Mouse (Mus musculus): Measurements from ENCODE around the gene Vrk2.

The Vrk2 gene

DNA sequence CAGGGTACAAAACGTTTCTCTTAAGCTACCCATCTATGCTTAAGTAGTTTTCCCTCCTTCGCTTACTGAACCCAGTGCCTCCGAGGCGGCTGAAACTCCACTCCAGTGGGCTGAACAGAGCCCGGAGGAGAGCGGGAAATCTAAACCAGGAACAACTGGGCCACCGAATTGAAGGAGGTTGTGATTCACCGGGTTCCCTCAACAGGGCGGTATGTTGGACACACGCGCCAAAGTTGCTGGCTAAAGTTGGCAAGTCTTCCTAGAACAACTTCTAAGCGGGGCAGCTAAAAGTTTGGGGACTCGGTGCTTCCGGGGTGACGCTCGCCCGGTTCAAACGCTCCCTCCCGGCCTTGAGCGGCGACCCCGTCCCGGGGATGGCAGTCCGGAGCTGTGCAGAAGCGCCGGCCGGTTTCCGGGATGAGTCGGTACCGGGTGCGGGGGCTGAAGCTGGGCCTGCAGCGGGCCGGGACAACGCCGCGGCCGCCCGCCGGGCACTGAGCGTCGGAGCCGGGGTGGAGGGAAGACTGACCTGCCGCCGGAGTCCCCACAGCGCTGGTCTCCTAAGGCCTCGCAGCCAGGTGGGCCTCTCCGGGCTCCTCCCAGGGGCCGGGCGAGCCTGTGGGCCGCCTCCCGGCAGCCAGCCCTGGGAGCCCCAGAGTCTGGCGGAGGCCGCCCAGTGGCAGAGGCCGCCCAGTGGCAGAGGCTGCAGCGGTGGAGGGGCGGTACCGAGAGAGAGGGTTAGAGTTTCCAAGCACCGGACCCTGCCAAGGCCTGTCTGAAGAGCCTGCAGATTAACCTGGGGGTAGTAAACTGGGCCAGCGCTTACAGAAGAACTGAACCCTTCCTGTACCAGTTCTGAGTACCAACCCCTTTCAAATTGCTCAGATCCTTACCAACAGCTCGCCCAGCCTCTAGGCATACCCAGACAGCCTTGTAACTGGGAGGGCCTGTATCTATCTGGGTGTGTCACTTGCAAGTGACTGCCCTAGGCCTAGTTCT, at the start of gene Vrk2, which contains the start of gene Gm6899:
TSS of gene Vrk2 (minus strand) at position 939 of the 999 bp plus-strand sequence.
TSS of gene Gm6899 (plus strand) at position 181 of the 999 bp plus-strand sequence.
- peak; percentile 80 to 94 for DNase-seq

GRCm38 (mm10) chr11:26642141-26642540, 48.3 kb upstream of the Vrk2 start:
- DNase-seq: no peak

DNA sequence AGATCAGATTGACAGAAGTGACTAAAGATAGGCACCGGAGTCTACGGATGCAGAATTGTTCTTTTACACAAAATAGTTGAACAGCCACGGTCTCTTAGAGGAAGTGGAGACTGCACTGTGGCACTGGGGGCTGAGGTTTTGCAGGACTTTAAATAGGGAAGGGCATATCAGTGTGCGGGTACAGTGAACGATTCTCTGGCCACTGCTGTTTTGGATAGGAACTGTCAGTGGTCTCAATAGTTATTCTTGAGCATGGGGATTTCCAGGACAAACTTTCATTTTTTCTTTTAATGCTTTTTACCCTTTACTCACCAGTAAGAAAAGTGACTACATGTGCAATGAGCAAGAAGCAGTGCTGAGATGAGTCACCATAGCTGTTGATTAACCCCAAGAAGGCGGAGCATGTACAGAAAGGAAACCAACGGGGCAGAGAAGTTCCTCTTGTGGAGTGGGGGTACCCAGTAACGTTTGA, 46.6 kb upstream of the Vrk2 start:
- DNase-seq: no peak

DNA sequence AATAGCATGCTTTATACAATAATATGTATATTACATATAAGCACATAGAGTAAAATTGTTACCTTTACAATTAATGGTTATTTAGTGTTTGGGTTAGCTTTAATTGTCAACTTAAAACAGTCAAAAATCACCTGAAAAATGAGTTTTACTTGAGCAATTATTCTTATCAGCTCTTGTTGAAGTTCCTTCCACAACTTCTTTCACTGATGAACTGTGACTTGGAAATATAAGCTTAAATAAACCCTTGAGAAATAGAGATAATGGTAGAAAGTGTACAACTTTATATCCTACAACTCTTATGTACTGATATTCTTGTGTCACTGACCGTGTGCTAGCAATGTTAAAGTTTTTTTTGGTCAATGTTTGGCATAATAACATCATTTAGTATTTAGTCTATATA, 42.4 kb upstream of the Vrk2 start:
- no peak for DNase-seq

DNA sequence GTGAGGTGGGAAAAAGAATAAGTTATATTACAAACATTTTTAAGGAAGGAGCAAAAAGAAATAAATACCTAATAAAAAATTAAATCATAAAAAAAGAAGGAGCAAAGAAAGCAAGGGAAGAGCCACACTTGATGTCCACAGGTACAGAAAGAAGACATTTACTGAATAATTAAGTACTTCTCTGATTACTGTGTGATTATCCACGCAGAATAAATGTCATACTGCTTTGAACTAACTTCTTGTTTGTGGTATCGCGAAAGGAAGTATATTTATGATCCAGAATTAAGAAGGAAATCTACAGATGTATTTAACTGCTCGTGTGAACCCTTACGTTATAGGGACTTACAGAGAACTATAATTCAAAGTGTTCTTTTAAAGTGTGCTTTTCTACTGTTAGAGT, 28.9 kb upstream of the Vrk2 start:
- DNase-seq: no peak

GRCm38 (mm10) chr11:26618475-26619223, 24.9 kb upstream of the Vrk2 start:
- DNase-seq: no peak

DNA sequence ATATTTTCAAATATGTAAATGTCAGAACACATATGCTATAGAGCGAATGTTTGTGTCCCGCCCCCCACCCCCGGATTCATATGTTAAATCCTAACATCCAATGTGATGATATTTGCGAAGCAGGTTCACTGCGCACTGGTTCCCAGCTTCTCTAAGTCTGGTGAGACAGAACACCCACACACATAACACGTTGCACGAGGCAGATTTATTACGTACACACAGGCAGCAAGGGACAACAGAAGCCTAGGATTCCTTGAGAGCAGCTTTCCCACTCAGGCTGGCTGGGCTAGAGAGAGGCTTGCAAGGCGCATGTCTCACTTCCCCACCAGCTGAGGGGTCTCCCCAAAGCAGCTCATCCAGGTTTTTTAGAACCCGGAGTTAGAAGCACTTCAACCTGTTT, 15.0 kb upstream of the Vrk2 start:
- no peak for DNase-seq

- no peak for DNase-seq
These were observed 10.4 kb upstream of the Vrk2 start for GRCm38 (mm10) chr11:26604061-26604655.

DNA sequence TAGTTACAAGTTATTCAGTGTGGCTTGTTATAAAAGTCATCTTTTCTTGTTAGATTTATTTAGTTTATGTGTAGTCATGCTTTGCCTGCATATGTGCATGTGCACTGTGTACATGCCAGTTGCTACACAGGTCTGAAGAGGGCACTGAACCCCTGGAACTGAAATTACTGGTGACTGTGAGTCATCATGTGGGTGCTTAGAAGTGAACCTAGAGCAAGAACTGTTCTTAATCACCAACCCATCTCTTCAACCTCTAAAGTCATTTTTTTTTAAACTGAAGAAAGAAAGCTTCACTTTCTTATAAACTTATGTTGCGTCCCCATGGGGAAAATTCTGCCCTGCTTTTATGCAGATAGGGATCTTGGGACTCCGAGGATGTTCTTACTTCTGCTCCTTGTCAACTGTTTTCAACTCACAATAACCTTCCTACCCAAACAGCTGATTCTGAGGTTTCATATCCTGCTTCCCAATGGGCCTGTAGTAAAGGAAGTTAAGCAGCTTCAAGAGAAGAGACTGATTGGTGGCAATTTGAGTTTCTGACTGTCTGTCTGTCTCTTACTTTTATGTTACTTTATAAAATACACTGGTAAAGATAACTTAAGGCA, 7.9 kb upstream of the Vrk2 start:
- DNase-seq: no peak

DNA sequence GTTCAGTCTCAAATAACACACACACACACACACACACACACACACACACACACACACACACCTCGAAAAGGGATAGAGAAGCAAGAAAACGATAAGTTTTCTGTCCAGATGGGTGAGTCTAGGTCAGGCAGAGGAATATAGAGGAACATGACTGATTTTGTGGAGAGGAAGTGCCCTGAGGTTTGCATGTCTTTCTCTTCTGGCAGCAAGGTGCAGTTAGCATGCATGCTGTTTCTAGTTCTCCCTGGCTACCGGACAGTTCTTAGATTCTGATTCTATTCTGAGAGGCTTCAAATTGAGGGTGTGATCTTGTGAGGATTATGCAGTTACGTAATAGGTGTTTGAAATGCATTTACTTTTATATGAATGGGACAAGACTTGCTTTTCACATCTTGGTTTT, 6.9 kb upstream of the Vrk2 start:
- no peak for DNase-seq

DNA sequence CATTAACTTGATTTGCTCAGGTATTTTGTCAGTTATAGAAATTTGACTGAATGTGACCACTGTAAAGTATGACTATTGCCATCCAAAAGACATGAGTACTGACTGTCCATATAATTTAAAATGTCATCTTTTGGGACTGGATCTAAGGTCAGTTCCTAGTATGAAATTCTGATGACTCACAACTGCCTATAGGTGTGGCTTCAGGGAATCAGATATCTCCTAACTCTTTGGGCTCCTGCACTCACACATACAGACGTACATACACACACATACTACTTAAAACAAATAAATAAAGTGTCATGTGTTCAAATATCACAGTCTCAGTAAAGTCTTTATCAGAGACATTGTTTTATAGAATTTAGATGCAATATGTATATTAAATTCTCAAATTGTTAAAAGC, 5.1 kb upstream of the Vrk2 start:
- no peak for DNase-seq

DNA sequence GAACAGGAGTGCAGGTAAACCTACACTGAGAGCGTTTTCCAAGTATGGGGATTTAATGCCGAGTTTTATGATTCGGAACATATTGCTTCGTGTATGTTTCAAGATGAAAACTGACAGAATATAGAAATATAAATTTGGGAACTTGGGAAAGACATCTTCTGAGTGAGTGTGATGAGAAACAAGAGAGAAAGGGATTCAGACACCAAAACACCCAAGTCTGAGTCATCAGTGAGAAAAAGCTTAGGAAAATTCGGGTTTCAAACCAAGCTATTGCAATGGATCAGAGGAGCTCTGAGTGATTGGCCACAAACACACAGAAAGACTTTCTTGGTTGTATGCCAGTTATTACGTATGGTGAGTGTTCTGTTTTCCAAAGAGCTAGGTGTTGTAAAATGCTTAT, 4.0 kb upstream of the Vrk2 start:
- no peak for DNase-seq

DNA sequence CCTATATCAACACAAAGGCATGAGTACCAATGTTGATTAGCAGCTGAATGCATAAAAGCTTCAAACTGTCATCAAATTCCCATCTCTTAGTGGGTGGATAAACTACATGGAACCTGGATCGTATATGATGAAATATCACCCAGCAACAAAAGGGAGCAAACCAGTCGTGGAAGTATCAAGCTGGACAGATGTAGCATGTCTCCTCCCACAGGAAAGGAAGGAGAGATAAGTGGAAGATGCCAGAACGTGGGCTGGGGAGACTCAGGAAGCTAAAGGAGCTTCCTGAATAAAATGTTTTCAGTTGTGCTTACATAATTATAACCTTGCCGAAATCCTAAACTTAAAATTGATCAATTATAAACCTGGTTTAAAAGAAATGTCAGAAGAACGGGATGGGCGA, 3.3 kb upstream of the Vrk2 start:
- DNase-seq: no peak

- DNase-seq: no peak
These were observed 2.4 kb upstream of the Vrk2 start for GRCm38 (mm10) chr11:26596186-26596585.

GRCm38 (mm10) chr11:26594487-26594886, 688 bp upstream of the Vrk2 start:
- no peak for DNase-seq

- DNase-seq: no peak
These were observed 1.3 kb downstream of the Vrk2 start for GRCm38 (mm10) chr11:26592395-26593053.

- no peak for DNase-seq
These were observed 6.6 kb downstream of the Vrk2 start for GRCm38 (mm10) chr11:26587184-26587524.

GRCm38 (mm10) chr11:26586367-26587183, 7.2 kb downstream of the Vrk2 start:
- no peak for DNase-seq

DNA sequence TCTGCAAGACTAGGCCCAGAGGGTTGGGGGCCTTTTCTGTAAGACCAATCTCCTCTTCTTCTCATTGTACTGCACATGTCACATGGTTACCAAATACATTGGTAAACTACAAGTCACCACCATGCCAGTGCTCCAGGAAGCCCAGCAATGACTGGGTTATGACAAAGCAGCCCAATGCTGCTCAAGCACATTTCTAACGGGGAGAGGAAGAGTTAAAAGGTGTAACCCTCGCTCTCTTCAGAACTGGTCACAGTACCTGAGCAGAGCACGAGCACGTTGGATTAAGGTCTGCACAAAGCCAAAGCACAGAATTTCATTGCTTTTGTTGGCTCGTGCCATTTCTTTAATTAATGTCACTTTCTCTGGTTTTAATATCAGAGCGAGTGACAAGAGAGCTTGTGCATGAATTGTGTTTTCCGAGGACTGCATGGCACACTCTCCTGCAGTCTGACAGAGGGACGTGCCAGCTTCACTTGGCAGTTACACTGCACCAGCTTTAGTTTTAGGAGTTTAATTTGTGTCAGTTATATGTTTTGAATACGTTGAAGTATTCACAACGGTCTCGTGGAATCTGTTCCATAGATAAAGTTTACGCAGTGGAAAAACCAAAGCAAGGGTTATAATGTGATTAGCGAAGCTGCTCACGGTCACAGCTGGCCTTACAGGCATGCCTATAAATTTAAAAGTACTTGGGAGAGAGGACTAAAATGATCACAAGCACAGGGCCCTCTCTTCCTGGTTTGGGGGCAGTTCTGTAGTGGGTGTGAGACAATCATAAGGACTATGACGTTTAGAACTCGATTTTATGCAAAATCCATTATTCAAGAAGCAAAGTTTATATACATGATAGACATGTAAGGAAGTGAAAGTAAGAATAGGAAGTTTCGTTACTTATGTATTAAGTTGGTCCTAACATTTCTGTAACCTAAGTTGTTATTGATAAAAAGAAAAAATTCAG, 8.1 kb downstream of the Vrk2 start:
- no peak for DNase-seq

GRCm38 (mm10) chr11:26551551-26551950, 42.2 kb downstream of the Vrk2 start:
- no peak for DNase-seq

Data from kidney, postnatal 25 days (tissue).